Mouse (Mus musculus) midbrain, embryonic 14.5 days (tissue): ENCODE results near the gene Nrf1. TPM values are rescaled to one million over a fixed set of nuclear protein-coding genes. Genes with fewer than 3 reads are reported as not detected.

Experiments used
- ATAC-seq: fragments of 200-750 bp; cut with Nextera tagmentation; 2 replicates; pipeline ENCODE4 v1.8.0; 2017; ENCODE audit warnings: moderate number of reproducible peaks, moderate library complexity; ENCODE audit not compliant: low FRiP score, low TSS enrichment
- DNase-seq: peaks from one replicate; pipeline ENCODE4 v3.0.0-alpha.2; 2015
- H3K27ac ChIP-seq: fragments of 300-500 bp; sonication (generic); replicated peaks from 2 replicates; pipeline ENCODE4 v1.5.1; 2014; ENCODE audit warnings: mild to moderate bottlenecking, low read depth, low read length, moderate library complexity
- H3K27me3 ChIP-seq: fragments of 300-500 bp; sonication (generic); 2 replicates; pipeline ENCODE4 v1.6.1; 2014; ENCODE audit warnings: low read length, control low read depth, mixed read lengths; ENCODE audit not compliant: control insufficient read depth, insufficient read depth
- H3K36me3 ChIP-seq: fragments of 300-500 bp; sonication (generic); 2 replicates; pipeline ENCODE4 v1.6.1; 2014; ENCODE audit warnings: low read length, control low read depth; ENCODE audit not compliant: control insufficient read depth, insufficient read depth
- H3K4me1 ChIP-seq: fragments of 300-500 bp; sonication (generic); 2 replicates; pipeline ENCODE4 v1.6.1; 2014; ENCODE audit warnings: mild to moderate bottlenecking, antibody characterized with exemption, low read length, control low read depth; ENCODE audit not compliant: control insufficient read depth, insufficient read depth
- H3K4me2 ChIP-seq: fragments of 300-500 bp; sonication (generic); 2 replicates; pipeline ENCODE4 v1.6.1; 2014; ENCODE audit warnings: mild to moderate bottlenecking, low read length, moderate library complexity
- H3K4me3 ChIP-seq: fragments of 300-500 bp; sonication (generic); replicated peaks from 2 replicates; pipeline ENCODE4 v1.5.1; 2014; ENCODE audit warnings: low read depth, low read length
- H3K9ac ChIP-seq: fragments of 300-500 bp; sonication (generic); replicated peaks from 2 replicates; pipeline ENCODE4 v1.6.1; 2014; ENCODE audit warnings: mild to moderate bottlenecking, low read length, moderate library complexity
- H3K9me3 ChIP-seq: fragments of 300-500 bp; sonication (generic); 2 replicates; pipeline ENCODE4 v1.6.1; 2016; ENCODE audit warnings: low read length, control low read depth, mixed read lengths; ENCODE audit not compliant: control insufficient read depth
- WGBS: fragments of 180-500 bp; shearing (Covaris S2); extraction: QIAGEN DNeasy Blood & Tissue Kit; methylation state at CpG from one replicate; pipeline ENCODE4 v1.1.7; 2014; 5-methylcytosine and 5-hydroxymethylcytosine counted together
- polyA plus RNA-seq: library from polyadenylated mRNA; unstranded; fragments of >200 nt; fragmentation: Nextera tagmentation; extraction: Ambion mirVana; gene quantifications from 2 replicates; pipeline ENCODE4 v1.2.1, GENCODE M21; 2014

Gene Nrf1
- polyA plus RNA-seq, 1 experiment from 2014 or later, result 42.8 TPM

GRCm38 (mm10) chr6:30091221-30091620, 43.4 kb downstream of the Nrf1 start:
- ATAC-seq, result no peak
- no peak overlapping the region for H3K27ac ChIP-seq
- H3K9me3 ChIP-seq, result no peaks in the 10 kb centered on the region
- H3K4me3 ChIP-seq, result no peak overlapping the region
- H3K4me2 ChIP-seq, result no peak overlapping the region
- H3K27me3 ChIP-seq, result no peaks in the 10 kb centered on the region
- WGBS, result 57% methylated on average over 4 of the region's 4 CpGs
- no peak overlapping the region for H3K9ac ChIP-seq
- no peaks in the 10 kb centered on the region for H3K4me1 ChIP-seq
- H3K36me3 ChIP-seq, result peaks cover 18% of the 10 kb centered on the region
- peak; percentile 39 for DNase-seq

GRCm38 (mm10) chr6:30092816-30093215, 45.0 kb downstream of the Nrf1 start:
- 95% methylated on average over 6 of the region's 6 CpGs for WGBS
- no peak overlapping the region for H3K27ac ChIP-seq
- DNase-seq, result no peak
- no peak overlapping the region for H3K4me2 ChIP-seq
- H3K4me3 ChIP-seq, result no peak overlapping the region
- H3K4me1 ChIP-seq, result no peaks in the 10 kb centered on the region
- H3K9me3 ChIP-seq, result no peaks in the 10 kb centered on the region
- ATAC-seq, result no peak
- peaks cover 32% of the 10 kb centered on the region for H3K36me3 ChIP-seq
- no peak overlapping the region for H3K9ac ChIP-seq
- no peaks in the 10 kb centered on the region for H3K27me3 ChIP-seq

- Histone ChIP-seq H3K9ac (no peak overlapping the region), H3K27ac (no peak overlapping the region), H3K9me3 (no peaks in the 10 kb centered on the region), H3K4me2 (no peak overlapping the region), H3K4me3 (no peak overlapping the region), H3K4me1 (no peaks in the 10 kb centered on the region), H3K27me3 (no peaks in the 10 kb centered on the region), H3K36me3 (peaks cover 63% of the 10 kb centered on the region)
- ATAC-seq (no peak), DNase-seq (no peak)
- WGBS, result 84% methylated on average over 12 of the region's 12 CpGs
These were observed 54.1 kb downstream of the Nrf1 start for GRCm38 (mm10) chr6:30101773-30102415.

- Histone ChIP-seq H3K4me1 (no peaks in the 10 kb centered on the region), H3K36me3 (peaks cover 57% of the 10 kb centered on the region), H3K9ac (no peak overlapping the region), H3K4me3 (no peak overlapping the region), H3K27me3 (no peaks in the 10 kb centered on the region), H3K9me3 (no peaks in the 10 kb centered on the region), H3K27ac (no peak overlapping the region), H3K4me2 (no peak overlapping the region)
- DNase-seq (no peak), ATAC-seq (no peak)
- 89% methylated on average over 2 of the region's 2 CpGs for WGBS
These were observed 58.3 kb downstream of the Nrf1 start for GRCm38 (mm10) chr6:30106091-30106490.

- no peaks in the 10 kb centered on the region for H3K4me1 ChIP-seq
- H3K27me3 ChIP-seq, result no peaks in the 10 kb centered on the region
- WGBS, result 94% methylated on average over 2 of the region's 2 CpGs
- H3K9ac ChIP-seq, result no peak overlapping the region
- no peak for DNase-seq
- no peak overlapping the region for H3K27ac ChIP-seq
- H3K4me3 ChIP-seq, result no peak overlapping the region
- no peak overlapping the region for H3K4me2 ChIP-seq
- H3K36me3 ChIP-seq, result peaks cover 51% of the 10 kb centered on the region
- 0 out of 2 replicates have a peak, but pooled peaks cover 3% of the 10 kb centered on the region for H3K9me3 ChIP-seq
- ATAC-seq, result no peak
These were observed 59.7 kb downstream of the Nrf1 start for GRCm38 (mm10) chr6:30107456-30107855.

GRCm38 (mm10) chr6:30109820-30110502, 62.2 kb downstream of the Nrf1 start:
- H3K4me1 ChIP-seq, result no peaks in the 10 kb centered on the region
- H3K4me3 ChIP-seq, result no peak overlapping the region
- H3K9ac ChIP-seq, result no peak overlapping the region
- H3K27me3 ChIP-seq, result no peaks in the 10 kb centered on the region
- 0 out of 2 replicates have a peak, but pooled peaks cover 3% of the 10 kb centered on the region for H3K9me3 ChIP-seq
- no peak overlapping the region for H3K4me2 ChIP-seq
- H3K27ac ChIP-seq, result no peak overlapping the region
- no peak for DNase-seq
- no peak for ATAC-seq
- WGBS, result 91% methylated on average over 10 of the region's 10 CpGs
- peaks cover 47% of the 10 kb centered on the region for H3K36me3 ChIP-seq

GRCm38 (mm10) chr6:30112349-30113132, 64.8 kb downstream of the Nrf1 start:
- DNase-seq (peak; percentile 53), ATAC-seq (peak; percentile 50; the same call in 1 of the 2 replicates)
- 85% methylated on average over 4 of the region's 4 CpGs for WGBS

GRCm38 (mm10) chr6:30114101-30114500, 66.3 kb downstream of the Nrf1 start:
- peaks cover 72% of the 10 kb centered on the region for H3K36me3 ChIP-seq
- 96% methylated on average over 2 of the region's 2 CpGs for WGBS
- no peak for ATAC-seq

More at GRCm38 (mm10) chr6:30112349-30113132, 64.8 kb downstream of the Nrf1 start:
- Histone ChIP-seq H3K9ac (no peak overlapping the region), H3K27ac (no peak overlapping the region), H3K9me3 (0 out of 2 replicates have a peak, but pooled peaks cover 3% of the 10 kb centered on the region), H3K4me3 (no peak overlapping the region), H3K4me2 (no peak overlapping the region), H3K27me3 (no peaks in the 10 kb centered on the region), H3K36me3 (peaks cover 60% of the 10 kb centered on the region), H3K4me1 (no peaks in the 10 kb centered on the region)

More at GRCm38 (mm10) chr6:30114101-30114500, 66.3 kb downstream of the Nrf1 start:
- Histone ChIP-seq H3K4me1 (no peaks in the 10 kb centered on the region), H3K9ac (no peak overlapping the region), H3K27me3 (no peaks in the 10 kb centered on the region), H3K4me2 (no peak overlapping the region), H3K9me3 (0 out of 2 replicates have a peak, but pooled peaks cover 3% of the 10 kb centered on the region), H3K4me3 (no peak overlapping the region), H3K27ac (no peak overlapping the region)
- no peak for DNase-seq
